Mouse (Mus musculus) forebrain, postnatal 0 days (tissue): Measurements from ENCODE around the gene Prickle2. TPM values are rescaled to one million over a fixed set of nuclear protein-coding genes. Genes with fewer than 3 reads are reported as not detected.

Experiments
- ATAC-seq: fragments of 200-750 bp; cut with Nextera tagmentation; 2 replicates; pipeline ENCODE4 v1.8.0; 2017; ENCODE audit warnings: mild to moderate bottlenecking, moderate library complexity
- DNase-seq: peaks from one replicate; pipeline ENCODE4 v3.0.0-alpha.2; 2015
- H3K27ac ChIP-seq: fragments of 300-500 bp; sonication (generic); 2 replicates; pipeline ENCODE4 v1.5.1; 2014; ENCODE audit warnings: low read depth, mild to moderate bottlenecking, antibody characterized with exemption, low read length, moderate library complexity, mixed read lengths
- H3K27me3 ChIP-seq: fragments of 300-500 bp; sonication (generic); 2 replicates; pipeline ENCODE4 v1.6.1; 2014; ENCODE audit warnings: mild to moderate bottlenecking, low read length, mixed read lengths; ENCODE audit not compliant: insufficient read depth
- H3K36me3 ChIP-seq: fragments of 300-500 bp; sonication (generic); 2 replicates; pipeline ENCODE4 v1.6.1; 2014; ENCODE audit warnings: mild to moderate bottlenecking, moderate library complexity; ENCODE audit not compliant: insufficient read depth
- H3K4me1 ChIP-seq: fragments of 300-500 bp; sonication (generic); 2 replicates; pipeline ENCODE4 v1.6.1; 2014; ENCODE audit warnings: antibody characterized with exemption; ENCODE audit not compliant: insufficient read depth
- H3K4me2 ChIP-seq: fragments of 300-500 bp; sonication (generic); 2 replicates; pipeline ENCODE4 v1.6.1; 2014; ENCODE audit warnings: low read depth, mild to moderate bottlenecking, moderate library complexity
- H3K4me3 ChIP-seq: fragments of 300-500 bp; sonication (generic); 2 replicates; pipeline ENCODE4 v1.5.1; 2014; ENCODE audit warnings: low read depth, low read length, mixed read lengths
- H3K9ac ChIP-seq: fragments of 300-500 bp; sonication (generic); 2 replicates; pipeline ENCODE4 v1.6.1; 2014; ENCODE audit warnings: mild to moderate bottlenecking
- H3K9me3 ChIP-seq: fragments of 300-500 bp; sonication (generic); 2 replicates; pipeline ENCODE4 v1.6.1; 2016; ENCODE audit warnings: low read length
- CTCF ChIP-seq: sonication (generic); IDR thresholded peaks from 2 replicates; pipeline ENCODE4 v1.5.1; 2016; ENCODE audit warnings: antibody characterized with exemption, control low read depth, low read depth
- WGBS: fragments of 180-500 bp; shearing (Covaris S2); extraction: QIAGEN DNeasy Blood & Tissue Kit; methylation state at CpG from one replicate; pipeline ENCODE4 v1.1.7; 2014; 5-methylcytosine and 5-hydroxymethylcytosine counted together
- polyA plus RNA-seq: library from polyadenylated mRNA; unstranded; fragments of >200 nt; fragmentation: Nextera tagmentation; extraction: Ambion mirVana; gene quantifications from 2 replicates; pipeline ENCODE4 v1.2.1, GENCODE M21; 2015
- total RNA-seq: library from RNA; depleted of rRNA; stranded (reverse); fragments of >200 nt; gene quantifications from 2 replicates; pipeline ENCODE4 v1.2.3, GENCODE M21; 2014

Gene Prickle2
- total and polyA plus RNA-seq, 2 experiments from 2014 or later, result 8.4 to 29.4 TPM

GRCm38 (mm10) chr6:92388681-92389080, 317.3 kb downstream of the Prickle2 start:
- Histone ChIP-seq H3K36me3 (no peaks in the 10 kb centered on the region), H3K9ac (no peak overlapping the region), H3K27me3 (no peaks in the 10 kb centered on the region), H3K4me1 (no peaks in the 10 kb centered on the region), H3K4me3 (no peak overlapping the region), H3K4me2 (no peak overlapping the region), H3K9me3 (no peaks in the 10 kb centered on the region), H3K27ac (no peak overlapping the region)
- 94% methylated on average over 5 of the region's 5 CpGs for WGBS
- DNase-seq, result no peak
- no peak for ATAC-seq
- no peak for TF ChIP-seq CTCF

- DNase-seq, result no peak
- 63% methylated on average over 14 of the region's 14 CpGs for WGBS
- H3K4me2 ChIP-seq, result no peak overlapping the region
These were observed 322.7 kb downstream of the Prickle2 start for GRCm38 (mm10) chr6:92383196-92383782.

GRCm38 (mm10) chr6:92381085-92381484, 324.9 kb downstream of the Prickle2 start:
- 86% methylated on average over 10 of the region's 10 CpGs for WGBS
- no peak overlapping the region for H3K4me3 ChIP-seq
- ATAC-seq (no peak), DNase-seq (no peak)
- no peak overlapping the region for H3K4me2 ChIP-seq
- TF ChIP-seq CTCF, result no peak
- no peaks in the 10 kb centered on the region for H3K27me3 ChIP-seq
- H3K9me3 ChIP-seq, result no peaks in the 10 kb centered on the region
- peaks cover 5% of the 10 kb centered on the region for H3K36me3 ChIP-seq
- H3K4me1 ChIP-seq, result no peaks in the 10 kb centered on the region
- no peak overlapping the region for H3K27ac ChIP-seq
- H3K9ac ChIP-seq, result no peak overlapping the region

More at GRCm38 (mm10) chr6:92383196-92383782, 322.7 kb downstream of the Prickle2 start:
- H3K4me3 ChIP-seq, result no peak overlapping the region
- peak; percentile 32 for ATAC-seq
- TF ChIP-seq CTCF, result no peak
- H3K9me3 ChIP-seq, result no peaks in the 10 kb centered on the region
- H3K4me1 ChIP-seq, result no peaks in the 10 kb centered on the region
- no peak overlapping the region for H3K9ac ChIP-seq
- no peaks in the 10 kb centered on the region for H3K27me3 ChIP-seq
- no peaks in the 10 kb centered on the region for H3K36me3 ChIP-seq
- H3K27ac ChIP-seq, result peak overlapping the region; percentile 10; the same call in 1 of the 2 replicates

GRCm38 (mm10) chr6:92374826-92375225, 331.1 kb downstream of the Prickle2 start:
- no peak for ATAC-seq
- H3K4me1 ChIP-seq, result no peaks in the 10 kb centered on the region
- peaks cover 12% of the 10 kb centered on the region for H3K36me3 ChIP-seq
- no peak overlapping the region for H3K9ac ChIP-seq
- no peak overlapping the region for H3K27ac ChIP-seq
- H3K9me3 ChIP-seq, result no peaks in the 10 kb centered on the region
- H3K4me2 ChIP-seq, result no peak overlapping the region
- DNase-seq, result no peak
- WGBS, result 87% methylated on average over 6 of the region's 6 CpGs
- no peak overlapping the region for H3K4me3 ChIP-seq
- TF ChIP-seq CTCF, result no peak
- H3K27me3 ChIP-seq, result no peaks in the 10 kb centered on the region

GRCm38 (mm10) chr6:92370896-92371295, 335.1 kb downstream of the Prickle2 start:
- TF ChIP-seq CTCF, result no peak
- Histone ChIP-seq H3K9ac (no peak overlapping the region), H3K4me1 (no peaks in the 10 kb centered on the region), H3K27ac (no peak overlapping the region), H3K36me3 (0 out of 2 replicates have a peak, but pooled peaks cover 5% of the 10 kb centered on the region), H3K27me3 (no peaks in the 10 kb centered on the region), H3K4me2 (no peak overlapping the region), H3K9me3 (0 out of 2 replicates have a peak, but pooled peaks cover 4% of the 10 kb centered on the region), H3K4me3 (no peak overlapping the region)
- ATAC-seq (peak; percentile 64), DNase-seq (no peak)
- 52% methylated on average over 5 of the region's 5 CpGs for WGBS

GRCm38 (mm10) chr6:92347278-92348028, 358.5 kb downstream of the Prickle2 start:
- Histone ChIP-seq H3K36me3 (no peaks in the 10 kb centered on the region), H3K4me3 (no peak overlapping the region), H3K4me1 (peaks cover 12% of the 10 kb centered on the region), H3K9me3 (no peaks in the 10 kb centered on the region), H3K27me3 (no peaks in the 10 kb centered on the region), H3K9ac (no peak overlapping the region), H3K4me2 (0 out of 2 replicates have a peak overlapping the region, but pooled peaks have one; percentile 21), H3K27ac (peak overlapping the region; percentile 45; the same call in 1 of the 2 replicates)
- ATAC-seq, result peak; percentile 79
- no peak for TF ChIP-seq CTCF
- WGBS, result 37% methylated on average over 10 of the region's 10 CpGs
- peak; percentile 57 for DNase-seq

GRCm38 (mm10) chr6:92346729-92347128, 359.2 kb downstream of the Prickle2 start:
- Histone ChIP-seq H3K27ac (no peak overlapping the region), H3K9ac (0 out of 2 replicates have a peak overlapping the region, but pooled peaks have one; percentile 6), H3K9me3 (no peaks in the 10 kb centered on the region), H3K4me2 (no peak overlapping the region), H3K36me3 (no peaks in the 10 kb centered on the region), H3K4me3 (no peak overlapping the region), H3K4me1 (peaks cover 12% of the 10 kb centered on the region), H3K27me3 (no peaks in the 10 kb centered on the region)
- 12% methylated on average over 7 of the region's 7 CpGs for WGBS
- no peak for ATAC-seq
- TF ChIP-seq CTCF, result no peak
- DNase-seq, result no peak
